Mouse (Mus musculus) midbrain, embryonic 14.5 days (tissue): ENCODE data around the gene Agbl5. TPM values are rescaled to one million over a fixed set of nuclear protein-coding genes. Genes with fewer than 3 reads are reported as not detected.

Source experiments
- ATAC-seq: fragments of 200-750 bp; cut with Nextera tagmentation; 2 replicates; pipeline ENCODE4 v1.8.0; 2017; ENCODE audit warnings: moderate number of reproducible peaks, moderate library complexity; ENCODE audit not compliant: low FRiP score, low TSS enrichment
- DNase-seq: peaks from one replicate; pipeline ENCODE4 v3.0.0-alpha.2; 2015
- H3K27ac ChIP-seq: fragments of 300-500 bp; sonication (generic); replicated peaks from 2 replicates; pipeline ENCODE4 v1.5.1; 2014; ENCODE audit warnings: mild to moderate bottlenecking, low read depth, low read length, moderate library complexity
- H3K27me3 ChIP-seq: fragments of 300-500 bp; sonication (generic); 2 replicates; pipeline ENCODE4 v1.6.1; 2014; ENCODE audit warnings: low read length, control low read depth, mixed read lengths; ENCODE audit not compliant: control insufficient read depth, insufficient read depth
- H3K36me3 ChIP-seq: fragments of 300-500 bp; sonication (generic); 2 replicates; pipeline ENCODE4 v1.6.1; 2014; ENCODE audit warnings: low read length, control low read depth; ENCODE audit not compliant: control insufficient read depth, insufficient read depth
- H3K4me1 ChIP-seq: fragments of 300-500 bp; sonication (generic); 2 replicates; pipeline ENCODE4 v1.6.1; 2014; ENCODE audit warnings: mild to moderate bottlenecking, antibody characterized with exemption, low read length, control low read depth; ENCODE audit not compliant: control insufficient read depth, insufficient read depth
- H3K4me2 ChIP-seq: fragments of 300-500 bp; sonication (generic); 2 replicates; pipeline ENCODE4 v1.6.1; 2014; ENCODE audit warnings: mild to moderate bottlenecking, low read length, moderate library complexity
- H3K4me3 ChIP-seq: fragments of 300-500 bp; sonication (generic); replicated peaks from 2 replicates; pipeline ENCODE4 v1.5.1; 2014; ENCODE audit warnings: low read depth, low read length
- H3K9ac ChIP-seq: fragments of 300-500 bp; sonication (generic); replicated peaks from 2 replicates; pipeline ENCODE4 v1.6.1; 2014; ENCODE audit warnings: mild to moderate bottlenecking, low read length, moderate library complexity
- H3K9me3 ChIP-seq: fragments of 300-500 bp; sonication (generic); 2 replicates; pipeline ENCODE4 v1.6.1; 2016; ENCODE audit warnings: low read length, control low read depth, mixed read lengths; ENCODE audit not compliant: control insufficient read depth
- WGBS: fragments of 180-500 bp; shearing (Covaris S2); extraction: QIAGEN DNeasy Blood & Tissue Kit; methylation state at CpG from one replicate; pipeline ENCODE4 v1.1.7; 2014; 5-methylcytosine and 5-hydroxymethylcytosine counted together
- polyA plus RNA-seq: library from polyadenylated mRNA; unstranded; fragments of >200 nt; fragmentation: Nextera tagmentation; extraction: Ambion mirVana; gene quantifications from 2 replicates; pipeline ENCODE4 v1.2.1, GENCODE M21; 2014

Agbl5 gene
- 25.9 and 27.8 TPM in 2 replicates for polyA plus RNA-seq

- ATAC-seq: peak; percentile 92
- no peaks in the 10 kb centered on the region for H3K9me3 ChIP-seq
- WGBS: under 1% methylated on average over 41 of the region's 42 CpGs
These were observed at the start of gene Agbl5 for GRCm38 (mm10) chr5:30888337-30889087. Gene Agbl5 (plus strand): TSS chr5:30888694.

GRCm38 (mm10) chr5:30839731-30840130 is 48.8 kb upstream of the Agbl5 start:
- peaks cover 23% of the 10 kb centered on the region; the same call in 1 of the 2 replicates for H3K36me3 ChIP-seq
- no peak for ATAC-seq
- 96% methylated on average over 2 of the region's 2 CpGs for WGBS
- H3K27ac ChIP-seq: no peak overlapping the region
- no peaks in the 10 kb centered on the region for H3K9me3 ChIP-seq
- H3K4me3 ChIP-seq: no peak overlapping the region
- no peak for DNase-seq
- no peak overlapping the region for H3K9ac ChIP-seq
- H3K27me3 ChIP-seq: no peaks in the 10 kb centered on the region
- H3K4me1 ChIP-seq: no peaks in the 10 kb centered on the region
- H3K4me2 ChIP-seq: no peak overlapping the region

More at GRCm38 (mm10) chr5:30888337-30889087, at the start of gene Agbl5:
- peak; percentile 97 for DNase-seq
- Histone ChIP-seq H3K4me1 (peaks cover 11% of the 10 kb centered on the region), H3K36me3 (peaks cover 29% of the 10 kb centered on the region), H3K4me2 (peak within 1 kb of the TSS; percentile 78), H3K9ac (peak within 1 kb of the TSS; percentile 84), H3K27ac (peak within 1 kb of the TSS; percentile 98), H3K4me3 (peak within 1 kb of the TSS; percentile 72), H3K27me3 (no peaks in the 10 kb centered on the region)

GRCm38 (mm10) chr5:30841896-30842295 is 46.6 kb upstream of the Agbl5 start:
- no peaks in the 10 kb centered on the region for H3K27me3 ChIP-seq
- DNase-seq (no peak), ATAC-seq (no peak)
- peaks cover 15% of the 10 kb centered on the region; the same call in 1 of the 2 replicates for H3K36me3 ChIP-seq
- H3K9me3 ChIP-seq: no peaks in the 10 kb centered on the region
- no peak overlapping the region for H3K9ac ChIP-seq
- H3K27ac ChIP-seq: no peak overlapping the region
- no peak overlapping the region for H3K4me2 ChIP-seq
- H3K4me3 ChIP-seq: no peak overlapping the region
- H3K4me1 ChIP-seq: no peaks in the 10 kb centered on the region
- WGBS: 68% methylated on average over 3 of the region's 3 CpGs

GRCm38 (mm10) chr5:30849891-30850555 is 38.5 kb upstream of the Agbl5 start:
- H3K27me3 ChIP-seq: no peaks in the 10 kb centered on the region
- no peak overlapping the region for H3K4me2 ChIP-seq
- WGBS: 68% methylated on average over 6 of the region's 6 CpGs

GRCm38 (mm10) chr5:30850556-30850925 is 38.0 kb upstream of the Agbl5 start:
- ATAC-seq: no peak
- WGBS: 61% methylated on average over 2 of the region's 2 CpGs
- DNase-seq: no peak

More at GRCm38 (mm10) chr5:30849891-30850555, 38.5 kb upstream of the Agbl5 start:
- DNase-seq (no peak), ATAC-seq (no peak)
- no peak overlapping the region for H3K4me3 ChIP-seq
- H3K9me3 ChIP-seq: no peaks in the 10 kb centered on the region
- no peak overlapping the region for H3K27ac ChIP-seq
- no peaks in the 10 kb centered on the region for H3K36me3 ChIP-seq
- no peaks in the 10 kb centered on the region for H3K4me1 ChIP-seq
- H3K9ac ChIP-seq: no peak overlapping the region

GRCm38 (mm10) chr5:30853522-30853921 is 35.0 kb upstream of the Agbl5 start:
- Histone ChIP-seq H3K36me3 (no peaks in the 10 kb centered on the region), H3K4me1 (no peaks in the 10 kb centered on the region), H3K4me3 (no peak overlapping the region), H3K27ac (no peak overlapping the region), H3K4me2 (no peak overlapping the region), H3K27me3 (no peaks in the 10 kb centered on the region), H3K9me3 (no peaks in the 10 kb centered on the region), H3K9ac (no peak overlapping the region; the same call in 1 of the 2 replicates)
- no peak for DNase-seq
- 90% methylated on average over 4 of the region's 4 CpGs for WGBS
- ATAC-seq: no peak

More at GRCm38 (mm10) chr5:30850556-30850925, 38.0 kb upstream of the Agbl5 start:
- H3K27ac ChIP-seq: no peak overlapping the region
- H3K36me3 ChIP-seq: no peaks in the 10 kb centered on the region
- H3K9ac ChIP-seq: no peak overlapping the region
- no peak overlapping the region for H3K4me2 ChIP-seq
- no peaks in the 10 kb centered on the region for H3K27me3 ChIP-seq
- no peaks in the 10 kb centered on the region for H3K9me3 ChIP-seq
- no peaks in the 10 kb centered on the region for H3K4me1 ChIP-seq
- H3K4me3 ChIP-seq: no peak overlapping the region

GRCm38 (mm10) chr5:30855674-30856073 is 32.8 kb upstream of the Agbl5 start:
- Histone ChIP-seq H3K27me3 (no peaks in the 10 kb centered on the region), H3K4me2 (no peak overlapping the region), H3K4me1 (no peaks in the 10 kb centered on the region), H3K36me3 (no peaks in the 10 kb centered on the region), H3K9me3 (no peaks in the 10 kb centered on the region), H3K4me3 (no peak overlapping the region), H3K9ac (no peak overlapping the region), H3K27ac (no peak overlapping the region)
- ATAC-seq (no peak), DNase-seq (no peak)
- 56% methylated on average over 3 of the region's 3 CpGs for WGBS

GRCm38 (mm10) chr5:30856124-30856523 is 32.4 kb upstream of the Agbl5 start:
- no peak overlapping the region for H3K4me2 ChIP-seq
- H3K4me3 ChIP-seq: no peak overlapping the region
- H3K36me3 ChIP-seq: no peaks in the 10 kb centered on the region
- DNase-seq (peak; percentile 20), ATAC-seq (no peak)
- 86% methylated on average over 2 of the region's 2 CpGs for WGBS
- no peaks in the 10 kb centered on the region for H3K9me3 ChIP-seq
- no peak overlapping the region for H3K27ac ChIP-seq
- H3K4me1 ChIP-seq: no peaks in the 10 kb centered on the region
- H3K27me3 ChIP-seq: no peaks in the 10 kb centered on the region
- H3K9ac ChIP-seq: no peak overlapping the region
